Mouse (Mus musculus): ENCODE results near the gene Gas2l1.

DNA sequence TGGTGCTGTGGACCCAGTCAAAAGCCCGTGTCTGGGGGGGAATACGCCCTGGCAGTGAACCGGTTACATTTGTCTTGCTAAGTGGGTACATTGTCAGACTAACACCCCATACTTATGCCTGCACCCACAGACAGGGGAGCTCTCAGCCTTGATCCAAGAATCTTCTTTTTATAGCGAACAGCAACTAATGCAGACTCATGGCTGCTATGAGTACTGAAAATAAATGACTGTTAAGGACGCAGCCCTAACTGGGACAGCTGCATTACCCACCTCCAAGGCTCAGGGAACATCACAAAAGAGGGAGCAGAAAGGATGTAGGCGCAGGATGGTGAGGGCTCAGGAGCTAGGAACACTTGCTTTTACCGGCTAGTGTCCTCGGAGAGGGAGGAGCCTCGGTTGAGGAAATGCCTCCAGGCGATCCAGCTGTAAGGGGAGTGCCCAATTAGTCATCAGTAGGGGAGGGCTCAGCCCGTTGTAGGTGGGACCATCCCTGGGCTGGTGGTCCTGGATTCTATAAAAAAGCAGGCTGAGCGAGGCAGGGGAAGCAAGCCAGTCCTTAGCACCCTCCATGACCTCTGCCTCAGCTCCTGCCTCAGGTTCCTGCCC, 18.7 kb downstream of the Gas2l1 start:
- TF ChIP-seq GATA1 (IDR thresholded peaks at IDR 0.05; ENCODE audit: low read length) (no peak), TAL1 (IDR thresholded peaks at IDR 0.05; ENCODE audit: low read length) (no peak)
